Comparison of ENCODE assay signal across 9 mouse cellular contexts in genomic region chr3:132207469-132207868, GRCm38 (mm10).
DNase-seq lines count a peak whose midpoint lies in the region; ATAC-seq and TF ChIP-seq lines count a peak whose summit lies in the region.
"Had no signal": no experiment of that assay in that cellular context is flagged by ENCODE, and none has a peak within 500 bp of the region (broad histone marks: within the 10 kb centered on the region; RNA-seq: fewer than 3 reads in every experiment).

No protein-coding gene starts in this region.

- no peak overlapping the region for H3K27ac ChIP-seq in heart, postnatal 0 days (ENCODE audit: low read depth)
- H3K27ac ChIP-seq in heart, embryonic 10.5 days = no peak overlapping the region
- H3K27ac ChIP-seq in forebrain, embryonic 13.5 days = no peak overlapping the region
- no peak overlapping the region for H3K27ac ChIP-seq in liver, adult 2 months (replicated peaks; ENCODE audit: insufficient read depth, low read depth, low read length)
- H3K27ac ChIP-seq: limb, embryonic 12.5 days had no signal

- no peaks in the 10 kb centered on the region for H3K79me2 ChIP-seq in liver, adult 2 months (ENCODE audit: control insufficient read depth, insufficient read depth, low read length)

- H3K9me3 ChIP-seq in heart, postnatal 0 days (replicated peaks; ENCODE audit: control insufficient read depth, low read length) = no peaks in the 10 kb centered on the region
- no peaks in the 10 kb centered on the region for H3K9me3 ChIP-seq in heart, embryonic 10.5 days
- H3K9me3 ChIP-seq in forebrain, embryonic 13.5 days (replicated peaks) = no peaks in the 10 kb centered on the region
- H3K9me3 ChIP-seq: limb, embryonic 12.5 days had no signal

- H3K36me3 ChIP-seq in heart, postnatal 0 days (replicated peaks; ENCODE audit: control insufficient read depth, insufficient read depth, low read length) = no peaks in the 10 kb centered on the region
- H3K36me3 ChIP-seq in heart, embryonic 10.5 days = no peaks in the 10 kb centered on the region
- no peaks in the 10 kb centered on the region for H3K36me3 ChIP-seq in forebrain, embryonic 13.5 days (ENCODE audit: poor library complexity, severe bottlenecking)
- no peaks in the 10 kb centered on the region for H3K36me3 ChIP-seq in liver, adult 2 months (ENCODE audit: control insufficient read depth, insufficient read depth, low read length)
- H3K36me3 ChIP-seq: limb, embryonic 12.5 days had no signal

- H3K27me3 ChIP-seq in heart, postnatal 0 days (ENCODE audit: control insufficient read depth, insufficient read depth, low read length) = no peaks in the 10 kb centered on the region
- H3K27me3 ChIP-seq in heart, embryonic 10.5 days (ENCODE audit: insufficient read depth, poor library complexity, severe bottlenecking) = no peaks in the 10 kb centered on the region
- no peaks in the 10 kb centered on the region for H3K27me3 ChIP-seq in forebrain, embryonic 13.5 days
- no peaks in the 10 kb centered on the region for H3K27me3 ChIP-seq in liver, adult 2 months (ENCODE audit: control insufficient read depth, insufficient read depth, low read length)
- H3K27me3 ChIP-seq: limb, embryonic 12.5 days had no signal

- no peak overlapping the region for H3K9ac ChIP-seq in heart, postnatal 0 days (replicated peaks; ENCODE audit: low read depth, low read length)
- H3K9ac ChIP-seq in forebrain, embryonic 13.5 days = no peak overlapping the region
- H3K9ac ChIP-seq in liver, adult 2 months (ENCODE audit: low read depth, low read length) = no peak overlapping the region
- H3K9ac ChIP-seq: limb, embryonic 12.5 days had no signal

- TF ChIP-seq EP300 in heart, postnatal 0 days (IDR thresholded peaks at IDR 0.05; ENCODE audit: low read depth) = no peak

- peak; percentile 57 for TF ChIP-seq CTCF in heart, postnatal 0 days (IDR thresholded peaks at IDR 0.05; ENCODE audit: low read depth)
- peak; percentile 70 for TF ChIP-seq CTCF in liver, adult 2 months (IDR thresholded peaks at IDR 0.05; ENCODE audit: low read depth, low read length)

- WGBS in heart, postnatal 0 days = 24% methylated on average over 11 of the region's 11 CpGs
- WGBS in heart, embryonic 10.5 days = 23% methylated on average over 11 of the region's 11 CpGs
- WGBS in forebrain, embryonic 13.5 days = 29% methylated on average over 11 of the region's 11 CpGs
- 24% methylated on average over 11 of the region's 11 CpGs for WGBS in liver, adult 2 months

- no peaks in the 10 kb centered on the region for H3K4me1 ChIP-seq in heart, postnatal 0 days (ENCODE audit: control insufficient read depth, insufficient read depth)
- H3K4me1 ChIP-seq in heart, embryonic 10.5 days = no peaks in the 10 kb centered on the region
- H3K4me1 ChIP-seq in forebrain, embryonic 13.5 days = no peaks in the 10 kb centered on the region
- no peaks in the 10 kb centered on the region for H3K4me1 ChIP-seq in liver, adult 2 months (ENCODE audit: control insufficient read depth, insufficient read depth, low read length)
- H3K4me1 ChIP-seq: limb, embryonic 12.5 days had no signal

- no peak overlapping the region for H3K4me3 ChIP-seq in heart, postnatal 0 days (ENCODE audit: low read depth, low read length)
- H3K4me3 ChIP-seq in heart, embryonic 10.5 days = no peak overlapping the region
- H3K4me3 ChIP-seq in forebrain, embryonic 13.5 days = no peak overlapping the region
- H3K4me3 ChIP-seq in liver, adult 2 months (ENCODE audit: insufficient read depth, low read depth, low read length) = no peak overlapping the region
- H3K4me3 ChIP-seq: limb, embryonic 12.5 days had no signal

- no peak for DNase-seq in heart, postnatal 0 days (ENCODE audit: low spot score)
- no peak for DNase-seq in heart, embryonic 10.5 days (ENCODE audit: low spot score)
- DNase-seq in adrenal gland, adult 18-20 months (ENCODE audit: low spot score in 2 of 2) = peak; percentile 31 to 38
- DNase-seq in kidney, adult 11 months = peak; percentile 4
- peak; percentile 2 for DNase-seq in liver, adult 2 months (ENCODE audit: extremely low read depth, low read depth, low spot score)
- DNase-seq in ovary, postnatal 36 days (ENCODE audit: low spot score) = peak; percentile 45
- DNase-seq in spleen, adult 12 weeks (ENCODE audit: low spot score) = no peak

- H3K4me2 ChIP-seq in heart, postnatal 0 days (ENCODE audit: low read depth, low read length) = no peak overlapping the region
- no peak overlapping the region for H3K4me2 ChIP-seq in forebrain, embryonic 13.5 days
- H3K4me2 ChIP-seq: limb, embryonic 12.5 days had no signal

- no peak for TF ChIP-seq POLR2A in liver, adult 2 months (IDR thresholded peaks at IDR 0.05; ENCODE audit: extremely low read depth, insufficient read depth, low read length)

- 0 out of 2 replicates have a peak, but pooled peaks have one; percentile 39 for ATAC-seq in heart, postnatal 0 days (ENCODE audit: insufficient read depth, low read depth)
- peak; percentile 81 for ATAC-seq in forebrain, embryonic 13.5 days

Comparison
In these comparisons a context has a peak if more than half of its experiments do, and no peak if none do; other contexts are left out.
1. DNase-seq: peak in adrenal gland, adult 18-20 months (2 of 2), kidney, adult 11 months (single experiment), liver, adult 2 months (single experiment) and ovary, postnatal 36 days (single experiment); none in heart, postnatal 0 days (single experiment), heart, embryonic 10.5 days (single experiment) and spleen, adult 12 weeks (single experiment).